Mouse (Mus musculus) kidney, postnatal 36 days (tissue): ENCODE data around the gene Tnfsf9.

Source experiments
- DNase-seq, 2 experiments: peaks; one replicate each; pipeline ENCODE4 v3.0.0; 2021 to 2022; ENCODE audit warnings: mixed read lengths in 2 of 2

Gene Tnfsf9

DNA sequence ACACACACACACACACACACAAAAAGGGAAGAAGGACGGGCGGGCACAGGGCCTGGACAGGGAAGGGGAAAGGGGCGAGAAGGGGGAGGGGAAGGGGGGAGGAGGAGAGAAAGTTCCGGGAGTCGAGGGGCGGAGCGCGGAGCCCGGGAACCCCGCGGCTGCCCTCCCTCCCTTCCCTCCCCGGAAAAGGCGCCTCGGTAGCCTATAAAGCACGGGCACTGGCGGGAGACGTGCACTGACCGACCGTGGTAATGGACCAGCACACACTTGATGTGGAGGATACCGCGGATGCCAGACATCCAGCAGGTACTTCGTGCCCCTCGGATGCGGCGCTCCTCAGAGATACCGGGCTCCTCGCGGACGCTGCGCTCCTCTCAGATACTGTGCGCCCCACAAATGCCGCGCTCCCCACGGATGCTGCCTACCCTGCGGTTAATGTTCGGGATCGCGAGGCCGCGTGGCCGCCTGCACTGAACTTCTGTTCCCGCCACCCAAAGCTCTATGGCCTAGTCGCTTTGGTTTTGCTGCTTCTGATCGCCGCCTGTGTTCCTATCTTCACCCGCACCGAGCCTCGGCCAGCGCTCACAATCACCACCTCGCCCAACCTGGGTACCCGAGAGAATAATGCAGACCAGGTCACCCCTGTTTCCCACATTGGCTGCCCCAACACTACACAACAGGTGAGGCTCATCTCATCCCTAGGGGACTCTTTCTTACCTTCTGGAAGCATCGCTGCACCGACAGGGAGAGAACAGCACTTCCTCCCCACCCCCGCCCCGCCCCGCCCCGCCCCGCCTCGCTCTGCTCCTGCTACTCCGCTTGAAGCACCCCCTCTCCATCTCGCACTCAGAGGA lies at the start of gene Tnfsf9:
Tnfsf9 (plus strand) TSS at position 145 of the 854 bp plus-strand sequence.
- DNase-seq = peak; percentile 24 to 49

DNA sequence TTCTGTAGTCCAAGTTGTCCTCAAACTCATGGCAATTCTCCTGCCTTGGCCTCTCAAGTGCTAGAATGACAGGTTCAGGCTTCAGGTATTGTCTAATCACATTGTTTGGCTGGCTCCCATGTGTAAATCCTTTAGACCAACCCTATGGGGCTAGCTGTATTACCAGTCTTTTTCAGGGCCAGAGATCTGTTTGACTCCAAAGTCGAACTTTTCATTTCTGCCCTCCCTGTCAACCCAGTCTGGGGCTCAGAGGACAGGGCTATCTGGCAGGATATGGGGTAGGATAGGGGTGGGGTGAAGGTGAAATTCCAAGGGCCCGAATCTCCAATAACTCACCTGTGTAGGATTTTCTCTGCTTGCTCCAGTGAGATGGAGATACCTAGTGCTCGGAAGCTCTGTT lies 48.9 kb upstream of the Tnfsf9 start:
- DNase-seq = no peak

GRCm38 (mm10) chr17:57058891-57059485 lies 46.1 kb upstream of the Tnfsf9 start, which contains the start of gene Crb3:
TSS of gene Crb3 (plus strand) at chr17:57059105.
- DNase-seq = peak; percentile 44 to 59

- DNase-seq = peak; percentile 76 to 84
These were observed 45.6 kb upstream of the Tnfsf9 start, which contains the start of gene Slc25a23 for GRCm38 (mm10) chr17:57059486-57059977. TSS of gene Slc25a23 (minus strand) at chr17:57059863.

- DNase-seq = peak; percentile 96
These were observed 44.8 kb upstream of the Tnfsf9 start for GRCm38 (mm10) chr17:57060231-57060801.

DNA sequence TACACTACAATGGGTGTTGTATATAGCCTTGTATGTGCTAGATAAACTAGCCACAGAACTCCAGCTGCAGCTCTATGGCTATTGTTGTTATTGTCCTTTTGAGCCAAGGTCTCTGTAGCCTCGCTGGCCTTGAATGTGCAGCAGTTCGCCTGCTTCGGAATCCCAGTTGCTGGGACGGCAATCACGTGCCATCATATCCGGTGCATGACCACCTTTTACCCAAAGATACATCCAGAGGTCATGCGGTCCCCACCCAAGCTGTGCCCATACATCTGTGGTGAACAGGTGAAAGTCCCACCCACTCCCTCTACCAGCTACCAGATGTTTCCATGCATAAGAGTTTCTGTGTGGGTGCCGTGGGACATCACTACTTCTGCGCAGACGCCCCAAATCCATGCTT lies 44.1 kb upstream of the Tnfsf9 start:
- no peak for DNase-seq

DNA sequence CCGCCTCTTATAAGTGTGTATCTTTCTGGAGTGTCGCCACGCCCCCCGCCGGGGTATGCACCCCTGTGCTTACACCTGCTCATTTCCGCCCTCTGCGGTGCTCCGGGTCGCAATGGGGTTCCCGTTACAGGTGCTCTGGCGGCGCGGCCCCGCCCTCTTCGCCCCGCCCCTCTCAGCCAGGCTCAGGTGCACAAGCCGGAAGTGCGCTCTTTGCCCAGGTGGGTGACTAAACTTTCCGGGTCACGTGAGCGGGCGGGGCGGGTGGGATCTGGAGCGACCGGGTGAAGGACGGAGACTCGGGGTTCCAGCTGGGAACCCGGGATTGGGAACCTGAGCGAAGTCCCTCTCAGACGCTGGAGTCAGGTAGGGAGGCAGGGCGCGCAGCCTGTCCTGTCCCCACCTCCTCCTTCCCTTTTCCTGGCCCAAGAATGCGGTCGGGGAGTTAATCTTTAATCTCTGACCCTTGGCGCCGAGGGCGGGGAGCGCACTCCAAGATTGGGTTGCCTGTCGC lies 43.1 kb upstream of the Tnfsf9 start:
- DNase-seq = peak; percentile 87 to 89

GRCm38 (mm10) chr17:57062548-57062947 lies 42.6 kb upstream of the Tnfsf9 start:
- DNase-seq = peak; percentile 19 to 46

DNA sequence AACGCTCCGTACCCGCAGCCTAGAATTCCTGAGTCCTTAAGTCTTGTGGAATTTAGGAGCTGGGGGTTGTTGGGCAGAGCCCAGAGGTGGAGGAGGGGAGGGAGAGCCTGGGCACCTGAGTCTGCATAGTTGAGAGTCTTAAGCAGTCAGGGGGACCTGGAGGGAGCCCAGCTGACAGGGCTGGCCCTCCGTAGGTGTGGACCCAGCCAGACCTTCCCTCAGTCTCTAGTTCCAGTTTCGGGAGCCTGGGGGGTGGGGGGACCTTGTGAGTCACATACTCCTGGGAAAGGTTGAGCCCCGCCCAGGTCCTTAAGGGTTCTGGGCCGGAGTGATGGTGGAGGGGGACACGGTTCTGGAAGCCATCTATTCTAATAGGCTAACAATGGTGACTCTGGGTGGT lies 42.1 kb upstream of the Tnfsf9 start:
- peak; percentile 29 to 38 for DNase-seq

GRCm38 (mm10) chr17:57066908-57067307 lies 38.2 kb upstream of the Tnfsf9 start:
- no peak for DNase-seq

- DNase-seq = no peak
These were observed 34.9 kb upstream of the Tnfsf9 start for GRCm38 (mm10) chr17:57070272-57070671.

GRCm38 (mm10) chr17:57070699-57071098 lies 34.4 kb upstream of the Tnfsf9 start:
- DNase-seq = peak; percentile 49 to 74

DNA sequence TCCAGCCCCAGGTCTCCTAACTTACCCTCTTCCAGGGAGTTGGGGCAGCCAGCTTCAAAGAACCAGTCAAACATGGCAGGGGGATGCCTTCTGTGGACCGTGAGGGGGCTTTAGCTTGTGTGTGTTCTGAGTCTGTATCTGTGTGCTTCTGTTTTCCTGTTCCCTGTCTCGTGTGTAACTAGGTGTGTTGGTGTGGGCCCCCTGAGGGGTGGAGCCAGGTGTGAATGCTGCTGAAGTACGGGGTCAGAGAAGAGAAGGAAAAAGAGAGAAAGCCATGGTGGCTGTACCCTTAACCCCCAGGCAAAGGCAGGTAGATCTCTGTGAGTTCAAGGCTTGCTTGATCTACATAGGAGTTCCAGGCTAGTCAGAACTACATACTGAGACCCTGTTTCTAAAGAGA lies 28.2 kb upstream of the Tnfsf9 start:
- no peak for DNase-seq

GRCm38 (mm10) chr17:57078336-57078735 lies 26.8 kb upstream of the Tnfsf9 start, which contains the start of gene Dennd1c:
TSS of gene Dennd1c (minus strand) at chr17:57078514.
- peak in 1 of 2 experiments; percentile 16 for DNase-seq

GRCm38 (mm10) chr17:57079919-57080318 lies 25.2 kb upstream of the Tnfsf9 start:
- DNase-seq = no peak

DNA sequence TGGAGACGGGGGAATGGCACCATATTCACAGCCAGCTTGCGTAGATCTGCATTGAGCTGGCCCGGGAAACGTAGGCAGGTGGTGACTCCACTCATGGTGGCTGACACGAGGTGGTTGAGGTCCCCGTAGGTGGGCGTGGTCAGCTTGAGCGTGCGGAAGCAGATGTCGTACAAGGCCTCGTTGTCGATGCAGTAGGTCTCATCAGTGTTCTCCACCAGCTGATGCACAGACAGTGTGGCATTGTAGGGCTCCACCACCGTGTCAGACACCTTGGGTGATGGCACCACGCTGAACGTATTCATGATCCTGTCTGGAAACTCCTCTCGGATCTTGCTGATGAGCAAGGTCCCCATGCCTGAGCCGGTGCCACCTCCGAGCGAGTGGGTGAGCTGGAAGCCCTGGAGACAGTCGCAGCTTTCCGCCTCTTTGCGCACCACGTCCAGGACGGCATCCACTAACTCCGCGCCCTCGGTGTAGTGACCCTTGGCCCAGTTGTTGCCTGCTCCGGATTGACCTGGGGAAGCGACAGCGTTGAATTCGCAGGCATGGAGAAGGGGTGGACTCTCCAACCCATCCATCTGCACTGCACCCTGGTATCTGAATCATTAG lies 23.8 kb upstream of the Tnfsf9 start:
- no peak for DNase-seq

DNA sequence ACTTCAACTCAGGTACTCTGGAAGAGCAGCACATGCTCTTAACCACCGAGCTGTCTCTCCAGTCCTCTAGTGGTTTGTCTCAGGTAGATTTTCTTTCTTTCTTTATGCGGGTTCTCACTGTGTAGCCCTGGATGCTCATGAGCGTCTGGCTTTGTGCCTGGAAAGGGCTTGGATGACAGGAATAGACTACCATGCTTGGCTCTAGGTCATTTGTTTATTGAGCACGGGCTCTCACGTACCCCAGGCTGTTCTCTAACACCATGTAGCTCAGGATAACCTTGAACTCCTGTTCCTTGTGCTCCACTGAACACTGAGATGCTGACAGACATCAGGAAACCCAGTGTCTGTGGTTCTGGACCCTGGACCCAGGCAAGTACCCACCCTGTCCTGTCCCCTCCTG lies 22.6 kb upstream of the Tnfsf9 start:
- no peak for DNase-seq

DNA sequence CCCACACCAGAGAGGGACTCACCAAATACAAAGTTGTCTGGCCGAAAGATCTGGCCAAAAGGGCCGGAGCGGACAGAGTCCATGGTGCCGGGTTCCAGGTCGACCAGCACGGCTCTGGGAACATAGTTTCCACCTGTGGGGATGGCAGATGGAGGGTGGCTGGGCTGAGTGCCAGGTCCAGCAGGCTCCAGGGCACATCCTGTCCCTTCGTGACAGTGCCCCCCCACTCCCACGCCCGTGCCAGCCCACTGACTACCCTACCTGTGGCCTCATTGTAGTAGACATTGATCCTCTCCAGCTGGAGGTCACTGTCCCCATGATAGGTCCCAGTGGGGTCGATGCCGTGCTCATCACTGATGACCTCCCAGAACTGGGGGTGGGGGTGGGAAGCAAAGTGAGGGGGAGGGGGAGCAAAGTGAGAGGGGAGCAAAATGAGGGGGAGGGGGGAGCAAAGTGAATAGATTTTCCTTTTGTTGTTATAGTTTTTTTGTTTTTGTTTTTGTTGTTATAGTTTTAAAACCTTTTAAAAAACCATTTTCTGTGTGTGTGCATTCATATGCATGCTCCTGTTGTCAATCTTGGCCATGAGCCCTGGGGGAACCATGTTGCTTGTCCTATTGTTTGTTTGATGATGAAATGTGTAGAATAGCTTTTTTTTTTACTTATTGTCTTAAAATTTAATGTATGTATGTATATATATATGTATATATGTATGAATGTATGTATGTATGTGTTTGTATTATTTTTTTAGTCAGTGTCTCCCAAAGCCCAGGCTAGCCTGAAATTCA lies 19.0 kb upstream of the Tnfsf9 start:
- DNase-seq = peak in 1 of 2 experiments; percentile 27

- DNase-seq = peak; percentile 7 to 18
These were observed 17.9 kb upstream of the Tnfsf9 start, which contains the start of gene Tubb4a for GRCm38 (mm10) chr17:57087049-57087832. TSS of gene Tubb4a (minus strand) at chr17:57087782.

DNA sequence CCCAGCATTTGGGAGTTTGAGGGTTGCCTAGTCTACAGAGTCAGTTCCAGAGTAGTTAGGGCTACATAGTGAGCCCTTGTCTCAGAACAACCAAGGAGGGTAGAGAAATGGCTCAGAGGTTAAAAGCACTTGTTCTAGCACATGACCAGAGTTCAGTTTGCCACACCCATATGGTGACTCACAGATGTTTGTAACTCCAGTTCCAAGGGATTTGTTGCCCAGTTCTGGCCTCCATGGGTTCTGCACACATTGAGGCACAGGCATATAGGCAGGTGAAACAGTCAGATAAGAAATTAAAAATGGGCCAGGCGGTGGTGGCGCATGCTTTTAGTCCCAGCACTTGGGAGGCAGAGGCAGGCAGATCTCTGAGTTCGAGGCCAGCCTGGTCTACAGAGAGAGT lies 10.9 kb upstream of the Tnfsf9 start:
- DNase-seq = no peak
